Mouse (Mus musculus) cerebellum, adult 2 months (tissue): ENCODE measurements around the gene Ap1ar. TPM values are rescaled to one million over a fixed set of nuclear protein-coding genes. Genes with fewer than 3 reads are reported as not detected.

Source experiments
- DNase-seq, 2 experiments: peaks; one replicate each; pipeline ENCODE4 v3.0.0; 2021
- H3K27ac ChIP-seq: fragments of 200-500 bp; 2 replicates; pipeline ENCODE4 v1.5.1; 2012; ENCODE audit warnings: low read length, control low read depth, inconsistent platforms; ENCODE audit not compliant: insufficient read depth
- H3K27me3 ChIP-seq: fragments of 200-500 bp; 2 replicates; pipeline ENCODE4 v1.6.1; 2012; ENCODE audit warnings: inconsistent platforms, mild to moderate bottlenecking, low read length, moderate library complexity; ENCODE audit not compliant: control insufficient read depth, insufficient read depth
- H3K4me1 ChIP-seq: fragments of 200-500 bp; 2 replicates; pipeline ENCODE4 v1.6.1; 2011; ENCODE audit warnings: low read length; ENCODE audit not compliant: control insufficient read depth, insufficient read depth
- H3K4me3 ChIP-seq: fragments of 200-500 bp; replicated peaks from 2 replicates; pipeline ENCODE3; 2011; ENCODE audit warnings: mild to moderate bottlenecking, low read depth, low read length, control low read depth; ENCODE audit not compliant: insufficient read depth
- CTCF ChIP-seq: fragments of 200-500 bp; IDR thresholded peaks from 2 replicates; pipeline ENCODE4 v1.5.1; 2011; ENCODE audit warnings: low read depth, mild to moderate bottlenecking, control low read depth, low read length, moderate library complexity, borderline replicate concordance; ENCODE audit not compliant: insufficient read depth
- POLR2A ChIP-seq: fragments of 200-500 bp; IDR thresholded peaks from 2 replicates; pipeline ENCODE4 v1.6.1; 2011; ENCODE audit warnings: low read length, control low read depth, borderline replicate concordance; ENCODE audit not compliant: insufficient read depth
- WGBS: fragments of 180-500 bp; shearing (Covaris S2); methylation state at CpG from one replicate; pipeline ENCODE4 v1.1.7; 2018; 5-methylcytosine and 5-hydroxymethylcytosine counted together
- polyA plus RNA-seq: library from polyadenylated mRNA; depleted of rRNA; stranded (reverse); fragments of >200 nt; gene quantifications from 2 replicates; pipeline ENCODE4 v1.2.3, GENCODE M21; 2012

Ap1ar gene
- polyA plus RNA-seq, 1 experiment, result 52.8 TPM

DNA sequence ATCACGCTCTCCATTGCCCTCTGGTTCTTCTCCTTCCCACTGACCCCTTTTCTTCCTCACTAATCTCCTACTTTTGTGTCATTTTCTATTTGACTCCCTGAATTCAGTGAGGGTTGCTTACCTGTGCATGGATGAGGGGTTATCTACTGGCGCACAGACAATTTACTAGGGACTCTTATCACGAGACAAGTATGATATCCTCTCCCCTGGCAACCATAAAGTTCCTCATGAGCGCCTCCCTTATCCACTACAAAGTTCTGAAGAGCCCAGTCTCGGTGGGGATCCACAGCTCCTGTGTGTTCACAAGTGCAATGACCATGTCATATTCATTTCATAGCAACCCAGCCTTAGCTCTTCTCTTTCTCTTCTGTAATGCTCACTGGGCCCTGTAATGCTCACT, 12.6 kb upstream of the Ap1ar start:
- no peaks in the 10 kb centered on the region for H3K4me1 ChIP-seq
- H3K27ac ChIP-seq, result no peak overlapping the region
- TF ChIP-seq POLR2A, result no peak
- no peak for TF ChIP-seq CTCF
- DNase-seq, result no peak
- H3K4me3 ChIP-seq, result no peak overlapping the region
- H3K27me3 ChIP-seq, result no peaks in the 10 kb centered on the region; the same call in 1 of the 2 replicates
- WGBS, result 73% methylated on average over 5 of the region's 5 CpGs

DNA sequence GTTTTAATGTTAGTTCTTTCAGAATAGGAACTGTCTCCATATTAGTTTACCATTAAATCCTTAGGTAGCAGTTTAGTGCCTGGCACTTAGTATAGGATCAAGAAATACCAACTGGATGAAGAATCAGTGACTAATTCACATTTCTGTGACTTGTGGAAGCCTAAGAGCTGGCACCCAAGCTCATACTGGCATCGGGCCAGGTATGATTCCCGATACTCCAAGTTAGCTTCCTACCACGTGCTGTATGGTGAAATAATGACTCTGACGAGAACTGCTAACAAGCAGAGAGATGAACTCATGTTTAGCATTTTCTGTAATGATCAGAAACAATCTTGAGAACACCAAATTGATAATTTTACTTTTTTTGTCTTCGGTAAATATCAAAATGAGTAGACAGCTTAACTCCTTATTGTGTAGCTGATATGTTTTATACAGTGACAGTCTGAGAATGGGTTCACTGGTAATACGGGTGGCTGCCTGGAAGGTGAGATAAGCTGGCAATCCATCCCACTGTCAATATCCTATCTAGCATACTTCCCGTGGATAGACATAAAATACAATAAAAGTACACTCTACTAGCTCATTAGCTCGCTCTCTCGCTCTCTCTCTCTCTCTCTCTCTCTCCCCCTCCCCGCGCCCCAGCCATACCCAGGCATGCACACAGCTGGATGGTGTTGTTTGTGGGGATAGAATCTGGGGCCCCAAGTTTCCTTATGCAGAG, 10.9 kb upstream of the Ap1ar start:
- WGBS, result 63% methylated on average over 11 of the region's 11 CpGs
- H3K4me1 ChIP-seq, result no peaks in the 10 kb centered on the region
- H3K4me3 ChIP-seq, result no peak overlapping the region
- TF ChIP-seq CTCF, result no peak
- TF ChIP-seq POLR2A, result no peak
- H3K27me3 ChIP-seq, result no peaks in the 10 kb centered on the region; the same call in 1 of the 2 replicates
- no peak for DNase-seq
- H3K27ac ChIP-seq, result no peak overlapping the region

DNA sequence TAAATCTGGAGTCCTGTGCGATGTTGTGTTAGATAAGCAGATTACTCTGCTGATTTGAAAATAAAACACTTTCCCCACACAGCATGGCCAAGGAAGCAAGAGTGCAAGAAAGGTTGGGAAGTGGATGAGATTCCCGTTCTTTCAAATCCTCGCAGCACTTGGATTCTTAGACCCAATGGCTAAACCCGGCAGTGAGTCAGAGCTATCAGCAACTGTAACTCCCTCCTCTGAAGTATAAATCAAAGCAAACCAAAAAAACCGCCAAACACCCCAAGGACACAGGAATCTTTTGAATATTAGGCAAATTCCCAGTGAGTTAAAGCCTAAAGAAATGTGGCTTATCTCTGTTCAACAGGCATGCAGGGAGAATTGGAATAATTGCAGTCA, 6.6 kb upstream of the Ap1ar start:
- TF ChIP-seq POLR2A, result no peak
- WGBS, result 88% methylated on average over 5 of the region's 5 CpGs
- Histone ChIP-seq H3K4me1 (no peaks in the 10 kb centered on the region), H3K27ac (no peak overlapping the region), H3K27me3 (no peaks in the 10 kb centered on the region; the same call in 1 of the 2 replicates), H3K4me3 (no peak overlapping the region)
- DNase-seq, result no peak

DNA sequence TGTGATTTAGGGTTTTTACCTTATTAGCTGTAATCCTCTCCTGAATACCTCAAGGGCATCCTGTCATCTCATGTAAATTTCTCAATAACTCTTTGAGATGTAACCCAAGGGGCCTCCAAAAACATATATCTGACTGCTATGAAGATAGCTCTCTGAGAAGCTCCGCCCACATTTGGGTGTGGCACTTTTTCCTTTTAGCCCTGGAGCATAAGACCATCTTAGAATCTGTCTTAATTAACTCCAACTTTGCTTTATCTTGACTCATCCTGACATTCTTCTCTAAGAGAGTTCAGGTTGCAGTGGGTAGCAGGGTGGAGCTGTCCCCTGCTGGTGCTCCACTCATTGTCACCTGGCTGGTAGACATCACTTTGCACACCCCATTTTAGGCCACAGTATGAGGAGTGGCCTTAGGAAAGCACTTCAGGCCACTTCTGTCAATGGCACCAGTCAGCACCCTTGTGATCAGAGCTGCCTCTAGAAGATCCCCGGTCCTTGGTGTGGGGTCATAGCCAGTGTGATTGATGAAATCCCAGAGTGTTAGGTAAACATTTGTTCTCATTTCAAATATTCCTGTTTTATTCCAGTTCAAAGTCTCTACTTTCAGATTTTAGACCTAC, 6.1 kb upstream of the Ap1ar start:
- TF ChIP-seq CTCF (no peak), POLR2A (no peak)
- no peak for DNase-seq
- Histone ChIP-seq H3K4me3 (no peak overlapping the region), H3K27ac (no peak overlapping the region), H3K4me1 (no peaks in the 10 kb centered on the region), H3K27me3 (no peaks in the 10 kb centered on the region; the same call in 1 of the 2 replicates)
- WGBS, result 89% methylated on average over 2 of the region's 2 CpGs

DNA sequence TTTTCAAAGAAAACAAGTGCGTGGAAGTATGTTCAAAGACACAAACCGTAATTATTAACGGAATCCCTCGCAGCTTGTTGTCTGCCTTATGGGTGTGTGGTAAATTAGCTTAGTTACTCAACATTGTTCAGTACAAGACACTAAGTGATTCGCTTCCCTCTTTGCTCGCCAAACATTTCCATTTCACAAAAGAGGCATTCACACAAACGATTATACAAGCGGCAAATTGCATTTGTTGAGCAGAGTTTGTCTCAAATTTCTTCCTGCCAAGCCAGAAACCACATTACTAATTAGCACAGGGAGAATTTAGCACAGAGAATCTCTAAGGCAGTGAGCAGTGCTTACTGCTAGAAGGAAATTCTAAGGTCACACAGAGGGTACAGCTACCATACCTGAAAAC, 4.6 kb upstream of the Ap1ar start:
- 75% methylated on average over 8 of the region's 8 CpGs for WGBS
- H3K27ac ChIP-seq, result no peak overlapping the region
- no peaks in the 10 kb centered on the region for H3K4me1 ChIP-seq
- DNase-seq, result no peak
- H3K4me3 ChIP-seq, result no peak overlapping the region
- H3K27me3 ChIP-seq, result no peaks in the 10 kb centered on the region; the same call in 1 of the 2 replicates
- no peak for TF ChIP-seq POLR2A
- no peak for TF ChIP-seq CTCF

DNA sequence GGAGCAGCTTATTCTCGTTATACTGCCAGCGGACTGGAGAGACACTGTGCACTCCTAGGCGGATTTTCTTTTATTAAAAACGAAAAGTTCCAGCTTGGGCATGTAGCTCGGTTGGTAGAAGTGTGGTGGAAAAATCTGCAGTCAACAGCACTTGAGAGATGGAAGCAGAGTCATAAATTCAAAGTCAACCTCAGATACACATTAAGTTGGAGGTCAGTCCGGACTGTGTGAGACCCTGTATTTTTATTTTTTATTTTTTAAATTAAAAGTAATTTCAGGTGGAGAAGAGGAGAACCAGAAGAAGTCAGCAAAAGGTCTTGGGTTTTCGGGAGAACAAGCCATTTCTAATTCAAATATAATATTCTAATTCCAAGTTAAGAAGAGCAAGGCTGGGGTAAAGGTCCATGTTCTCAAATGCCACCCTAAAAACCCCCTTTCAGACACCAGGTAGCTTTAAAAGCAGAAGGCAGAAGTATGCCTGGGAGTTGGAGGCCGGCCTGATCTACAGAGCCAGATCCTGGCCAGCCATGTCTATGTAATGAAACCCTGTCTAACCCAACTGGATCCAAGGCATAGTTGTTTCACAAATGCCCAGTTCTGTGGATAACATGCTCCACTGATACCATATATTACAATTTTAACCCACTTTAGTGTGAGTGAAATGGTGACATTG, 785 bp upstream of the Ap1ar start:
- DNase-seq, result no peak
- Histone ChIP-seq H3K27me3 (no peaks in the 10 kb centered on the region), H3K4me3 (peak overlapping the region; percentile 76), H3K27ac (peak overlapping the region; percentile 78; the same call in 1 of the 2 replicates), H3K4me1 (peaks cover 3% of the 10 kb centered on the region; the same call in 1 of the 2 replicates)
- WGBS, result 32% methylated on average over 8 of the region's 8 CpGs
- TF ChIP-seq POLR2A, result no peak
- TF ChIP-seq CTCF, result no peak

DNA sequence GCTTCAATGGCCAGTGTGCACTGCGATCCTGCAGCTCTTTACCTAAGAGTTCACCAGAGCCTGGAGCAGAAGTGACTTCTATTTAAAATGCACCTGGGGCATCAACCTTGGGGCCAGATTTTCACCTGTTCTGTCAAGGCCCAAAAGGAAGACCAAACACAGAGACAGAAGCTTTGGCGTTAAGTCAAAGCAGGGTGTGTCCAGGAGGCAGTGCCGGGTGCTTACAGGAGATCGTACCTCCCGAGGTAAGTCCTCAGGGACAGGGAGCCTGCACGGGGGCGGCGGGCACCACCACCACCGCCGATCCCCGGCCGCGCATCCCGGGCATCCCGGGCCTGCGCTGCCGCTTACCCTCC, 547 bp downstream of the Ap1ar start:
- H3K4me1 ChIP-seq, result peaks cover 3% of the 10 kb centered on the region; the same call in 1 of the 2 replicates
- WGBS, result 1% methylated on average over 17 of the region's 17 CpGs
- H3K4me3 ChIP-seq, result peak overlapping the region; percentile 91
- no peak for DNase-seq
- TF ChIP-seq POLR2A, result no peak
- H3K27ac ChIP-seq, result 0 out of 2 replicates have a peak overlapping the region, but pooled peaks have one; percentile 0
- H3K27me3 ChIP-seq, result no peaks in the 10 kb centered on the region

DNA sequence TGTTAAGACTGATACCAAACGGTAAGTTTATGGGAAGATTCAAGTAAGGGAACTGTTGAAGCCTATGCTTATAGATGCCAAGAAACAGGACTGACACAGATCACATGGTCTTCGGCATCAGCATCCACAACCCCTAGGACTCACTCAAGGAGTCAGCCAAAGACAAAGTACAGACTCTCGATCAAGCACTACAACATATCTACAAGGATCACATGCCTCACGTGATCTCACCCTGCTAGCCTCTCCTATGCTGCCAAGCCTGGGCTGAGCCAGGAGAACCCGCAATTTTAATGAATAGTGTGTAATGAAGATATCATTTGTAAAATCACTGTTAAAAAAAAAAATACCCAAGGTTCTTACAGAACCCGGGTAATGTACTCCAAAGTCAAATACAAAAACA, 1.7 kb downstream of the Ap1ar start:
- peaks cover 3% of the 10 kb centered on the region; the same call in 1 of the 2 replicates for H3K4me1 ChIP-seq
- TF ChIP-seq CTCF (no peak), POLR2A (no peak)
- H3K27me3 ChIP-seq, result no peaks in the 10 kb centered on the region
- no peak overlapping the region for H3K27ac ChIP-seq
- DNase-seq, result no peak
- 47% methylated on average over 6 of the region's 6 CpGs for WGBS
- no peak overlapping the region for H3K4me3 ChIP-seq
